Mouse (Mus musculus) left cerebral cortex, adult 2 months (tissue): Measurements from ENCODE around the gene Scyl3. TPM values are rescaled to one million over a fixed set of nuclear protein-coding genes. Genes with fewer than 3 reads are reported as not detected.

Source experiments
- DNase-seq, 2 experiments: peaks; one replicate each; pipeline ENCODE4 v3.0.0; 2021 to 2022; ENCODE audit warnings: low spot score in 2 of 2, mixed read lengths in 1 of 2; ENCODE audit errors: extremely low spot score in 1 of 2
- H3K27ac ChIP-seq: fragments of 200-600 bp; 2 replicates; pipeline ENCODE4 v1.8.1; 2022
- H3K4me3 ChIP-seq: fragments of 200-600 bp; 2 replicates; pipeline ENCODE4 v1.8.1; 2022
- CTCF ChIP-seq: fragments of 200-600 bp; IDR thresholded peaks from 2 replicates; pipeline ENCODE4 v1.8.1; 2022; ENCODE audit warnings: antibody characterized with exemption, mild to moderate bottlenecking, moderate library complexity
- intact Hi-C: fragments of 180-260 bp; cut with DNase I; formaldehyde crosslinking; loops from one replicate; pipeline ENCODE4 v1.15.1; 2025
- total RNA-seq, 2 experiments: library from RNA; stranded (reverse); gene quantifications; 2 replicates each; pipeline ENCODE4 v1.2.3; 2021

Gene Scyl3
- total RNA-seq, 2 experiments from 2014 or later = 18.9 to 26.0 TPM

DNA sequence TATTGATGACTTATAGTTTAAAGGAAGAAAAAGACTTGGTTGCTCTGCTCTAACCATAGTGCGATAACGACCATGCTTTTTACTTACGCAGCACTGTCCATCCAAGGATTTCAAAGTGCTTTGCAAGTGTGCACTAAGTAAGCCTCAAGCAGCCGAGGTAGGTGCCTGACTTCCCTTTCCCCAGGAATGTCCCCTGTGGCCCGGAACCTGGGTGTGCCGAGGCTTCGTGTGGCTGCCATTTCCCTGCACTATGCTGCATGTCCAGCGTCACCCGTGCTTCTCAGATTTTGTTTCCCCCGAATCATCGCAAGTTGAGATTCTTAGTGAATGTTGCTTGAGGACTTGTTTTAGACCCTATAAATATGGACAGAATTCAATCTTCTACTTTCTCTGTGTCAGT, 16.9 kb upstream of the Scyl3 start:
- intact Hi-C loops = loop anchor here (2.0 to 5.0 kb wide), 2 partner anchors 77 to 820 kb away; no protein-coding TSS in a partner anchor
- no peak for DNase-seq
- Histone ChIP-seq H3K4me3 (no peak overlapping the region), H3K27ac (no peak overlapping the region)
- no peak for TF ChIP-seq CTCF

DNA sequence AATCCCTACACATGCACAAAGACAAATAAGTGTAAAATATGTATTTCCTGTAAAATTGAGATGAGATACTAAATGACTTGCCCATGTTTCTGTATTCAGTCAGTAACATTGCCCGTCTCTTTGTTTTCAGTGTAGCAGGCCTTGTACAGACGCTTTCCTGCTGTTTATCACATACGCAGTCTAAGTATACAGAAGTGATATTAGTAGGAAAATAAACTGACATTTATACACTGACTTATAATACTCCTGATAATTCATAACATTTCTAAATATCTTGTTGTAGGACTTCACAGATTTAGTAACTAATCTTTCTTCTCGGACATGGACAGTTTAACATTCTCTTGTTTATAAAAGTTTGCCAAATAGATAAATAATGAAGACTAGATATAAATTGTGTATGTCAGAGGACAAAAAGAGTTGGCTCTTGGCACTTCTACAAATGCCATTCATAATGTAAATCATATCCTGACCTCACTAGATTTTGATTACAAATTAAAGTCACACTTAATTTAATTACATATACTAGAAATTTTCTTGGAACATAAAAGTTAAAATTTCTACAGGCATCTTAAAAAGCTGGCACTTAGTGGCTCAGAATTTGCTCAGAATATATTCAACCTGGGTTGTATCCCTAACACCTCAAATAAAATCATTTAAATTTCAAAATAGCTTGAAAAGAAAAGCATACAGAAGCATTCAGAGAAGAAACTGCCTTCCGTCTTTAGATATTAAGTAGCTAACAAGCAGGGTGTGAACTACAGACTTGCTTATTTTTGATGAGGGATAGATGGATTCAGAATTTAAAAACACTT, 11.3 kb upstream of the Scyl3 start:
- Histone ChIP-seq H3K4me3 (no peak overlapping the region), H3K27ac (no peak overlapping the region)
- TF ChIP-seq CTCF = no peak
- intact Hi-C loops = no loop called here
- no peak for DNase-seq

DNA sequence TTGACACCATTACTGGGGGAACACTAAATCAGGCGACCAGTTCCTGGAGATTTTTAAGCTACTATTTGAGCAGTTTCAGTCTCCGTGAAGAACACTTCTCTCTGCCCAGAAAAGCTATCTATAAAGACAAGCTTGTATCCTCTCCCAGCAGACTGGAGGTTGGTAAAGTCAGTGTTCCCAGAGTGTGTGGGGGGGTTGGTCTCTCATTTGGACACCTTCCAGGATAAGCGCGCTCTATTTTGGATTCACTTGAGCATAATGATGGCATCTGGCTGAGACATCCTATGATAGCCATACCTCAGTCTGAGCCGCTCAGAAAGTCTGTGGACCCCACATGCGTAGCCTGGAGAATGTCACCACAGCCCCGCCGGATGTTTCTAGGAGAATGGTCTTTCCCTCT, 4.8 kb upstream of the Scyl3 start:
- intact Hi-C loops = loop anchor here (5.0 kb wide), 1 partner anchor 1187 kb away; no protein-coding TSS in a partner anchor
- Histone ChIP-seq H3K4me3 (no peak overlapping the region), H3K27ac (peak overlapping the region; percentile 50)
- DNase-seq = no peak
- TF ChIP-seq CTCF = no peak

DNA sequence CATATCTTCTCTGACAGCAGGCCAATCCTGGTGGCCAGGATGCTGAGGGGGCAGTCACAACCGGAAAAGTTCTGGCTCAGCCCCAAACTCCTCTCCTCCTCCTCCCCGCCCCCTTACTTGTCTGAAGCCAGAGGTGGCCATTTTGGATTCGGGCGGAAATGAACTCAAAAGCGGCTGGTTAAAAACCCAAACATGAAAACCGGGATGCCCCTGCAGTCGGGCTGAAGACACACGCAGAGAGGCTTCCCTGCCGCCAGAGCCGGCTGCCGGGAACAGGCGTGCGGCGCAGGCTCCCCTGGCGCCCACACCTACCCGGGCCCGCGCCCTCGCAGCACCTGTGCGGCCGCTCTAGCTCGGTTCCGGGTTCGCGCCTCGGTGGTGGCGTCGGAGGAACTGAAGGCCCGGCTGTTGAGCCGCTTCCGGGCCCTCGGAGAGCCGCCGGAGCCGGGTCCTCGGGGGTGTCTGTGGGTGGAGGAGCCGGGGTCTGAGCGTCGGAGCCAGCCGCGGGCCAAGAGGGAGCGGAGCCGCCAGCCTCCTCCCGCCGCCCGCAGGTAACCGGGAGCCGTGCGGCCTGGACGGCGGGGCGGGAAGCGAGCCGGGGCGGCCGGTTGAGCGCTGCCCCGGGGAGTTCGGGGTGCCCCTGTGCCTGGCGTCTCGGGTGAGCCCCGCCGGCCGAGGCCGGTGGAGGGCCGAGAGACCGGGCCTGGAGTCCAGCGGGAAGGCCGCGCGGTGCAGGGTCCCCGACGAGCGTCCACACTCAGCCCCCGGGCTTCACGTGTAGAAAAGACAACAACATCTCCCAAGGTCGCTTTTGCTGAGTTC, 947 bp downstream of the Scyl3 start:
- H3K4me3 ChIP-seq = peak overlapping the region; percentile 89
- intact Hi-C loops = loop anchor here (2.0 kb wide), 1 partner anchor 65 kb away; the partner anchor contains the start of genes BC055324 and Mettl18
- DNase-seq = peak; percentile 85 to 86
- H3K27ac ChIP-seq = peak overlapping the region; percentile 95
- no peak for TF ChIP-seq CTCF

DNA sequence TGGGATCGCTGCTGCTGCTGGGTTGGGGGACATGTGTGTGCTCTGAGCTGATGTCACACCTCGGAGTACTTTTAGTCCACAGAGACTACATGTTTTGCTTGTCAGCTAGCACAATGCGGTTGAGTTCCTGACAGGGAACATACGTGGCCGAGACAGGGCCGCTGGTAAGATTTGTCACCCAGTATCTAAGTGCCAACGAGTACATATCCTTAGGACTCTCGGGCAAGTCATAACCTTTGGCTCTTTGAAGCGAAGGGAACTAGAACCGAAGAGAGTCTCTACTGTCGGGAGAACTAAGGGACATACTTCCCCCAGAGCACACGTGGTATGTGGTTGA, 1.5 kb downstream of the Scyl3 start:
- TF ChIP-seq CTCF = no peak
- no peak for DNase-seq
- Histone ChIP-seq H3K27ac (peak overlapping the region; percentile 95; the same call in 1 of the 2 replicates), H3K4me3 (peak overlapping the region; percentile 89)
- intact Hi-C loops = no loop called here

DNA sequence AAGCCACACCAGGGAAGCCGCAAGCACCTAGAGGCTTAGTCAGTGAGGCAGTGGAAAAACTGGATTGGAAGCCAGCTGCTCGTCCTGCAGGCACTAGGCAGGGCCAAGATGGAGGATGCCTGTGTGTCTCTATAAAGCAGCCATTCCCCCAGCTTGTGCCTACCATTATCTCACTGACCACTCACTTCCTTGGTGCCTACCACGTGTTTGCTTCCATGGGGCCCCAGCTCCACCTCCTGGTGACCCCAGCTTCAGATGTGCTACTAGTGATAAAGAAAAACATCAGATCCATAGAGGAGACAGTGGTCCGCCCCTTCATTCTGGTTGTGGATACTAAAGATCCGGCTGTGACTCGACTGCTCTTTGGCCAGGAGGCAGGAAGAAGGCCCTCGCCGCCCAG, 2.9 kb downstream of the Scyl3 start:
- H3K4me3 ChIP-seq = no peak overlapping the region
- H3K27ac ChIP-seq = no peak overlapping the region
- intact Hi-C loops = no loop called here
- DNase-seq = no peak
- TF ChIP-seq CTCF = no peak

DNA sequence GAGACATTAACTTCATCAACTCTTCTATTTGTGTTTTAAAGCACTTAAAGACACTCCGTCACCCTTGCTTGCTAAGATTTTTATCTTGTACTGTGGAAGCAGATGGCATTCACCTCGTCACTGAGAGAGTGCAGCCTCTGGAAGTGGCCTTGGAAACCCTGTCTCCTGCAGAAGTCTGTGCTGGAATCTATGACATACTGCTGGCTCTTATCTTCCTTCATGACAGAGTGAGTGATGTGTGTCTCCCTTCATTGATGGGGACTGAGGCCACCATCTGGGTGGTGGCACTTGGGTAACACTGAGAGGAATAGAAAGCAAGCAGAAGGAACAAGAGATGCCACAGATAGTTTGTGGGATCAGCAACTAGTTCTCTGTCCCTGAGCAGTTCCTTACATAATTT, 5.7 kb downstream of the Scyl3 start:
- intact Hi-C loops = no loop called here
- Histone ChIP-seq H3K27ac (no peak overlapping the region), H3K4me3 (no peak overlapping the region)
- no peak for TF ChIP-seq CTCF
- no peak for DNase-seq

DNA sequence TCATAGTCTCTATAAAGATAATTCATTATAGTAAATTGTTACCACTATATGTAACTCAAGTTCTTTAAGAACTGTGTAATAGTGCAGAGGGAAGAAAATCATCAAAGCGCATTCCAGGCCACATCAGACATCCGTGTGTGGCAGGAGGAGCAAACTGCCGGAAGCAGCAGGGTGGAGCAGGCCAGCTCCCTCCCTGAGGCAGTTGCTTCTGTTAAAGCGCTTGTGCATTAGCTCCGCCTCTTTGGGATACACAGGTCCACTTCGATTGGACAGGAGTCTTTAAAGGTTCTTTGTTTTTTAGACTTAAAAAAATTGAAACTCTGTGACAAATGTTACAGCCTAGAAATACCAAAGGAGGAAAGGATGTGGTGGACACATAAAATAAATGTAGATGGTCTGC, 13.2 kb downstream of the Scyl3 start:
- intact Hi-C loops = no loop called here
- DNase-seq = no peak
- TF ChIP-seq CTCF = no peak
- H3K4me3 ChIP-seq = no peak overlapping the region
- no peak overlapping the region for H3K27ac ChIP-seq

DNA sequence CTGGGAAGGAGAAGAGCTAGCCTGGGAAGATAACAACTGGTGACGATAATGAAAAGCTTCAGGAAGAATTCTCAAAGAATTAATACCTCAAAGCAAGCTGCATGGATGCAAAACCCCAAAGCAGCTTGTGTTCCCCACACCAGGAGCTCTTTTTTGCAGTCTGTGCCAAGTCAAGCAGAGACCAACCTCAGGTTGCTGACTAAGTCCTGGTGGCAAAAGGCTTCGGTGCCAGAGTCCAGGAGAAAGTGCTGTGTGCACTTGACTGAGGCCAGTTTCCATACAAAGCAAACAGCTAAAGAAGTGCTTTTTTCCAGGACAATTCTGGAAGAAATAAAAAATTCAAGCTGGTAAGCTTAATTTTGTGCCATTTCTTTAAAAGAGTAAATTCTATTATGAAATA, 24.5 kb downstream of the Scyl3 start:
- no peak overlapping the region for H3K27ac ChIP-seq
- no peak overlapping the region for H3K4me3 ChIP-seq
- no peak for DNase-seq
- intact Hi-C loops = no loop called here
- TF ChIP-seq CTCF = no peak

DNA sequence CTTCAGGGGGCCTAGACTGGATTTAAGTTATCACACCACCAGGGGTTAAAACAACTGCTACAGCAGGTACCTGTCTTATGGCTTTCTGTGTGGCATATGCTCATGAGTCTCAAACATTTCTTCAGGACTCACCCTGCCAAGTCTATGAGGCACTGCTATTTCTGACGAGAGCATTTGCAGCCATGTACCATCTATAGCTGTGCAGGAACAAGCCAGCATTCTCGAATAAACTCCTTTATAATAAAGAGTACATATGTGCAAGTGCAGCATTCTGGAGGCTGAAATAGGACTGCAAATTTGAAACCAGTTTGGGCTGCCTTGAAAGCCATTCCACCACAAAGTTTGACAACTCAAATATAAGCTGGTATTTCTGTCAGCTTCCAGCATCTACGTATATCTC, 29.1 kb downstream of the Scyl3 start:
- H3K4me3 ChIP-seq = no peak overlapping the region
- intact Hi-C loops = no loop called here
- TF ChIP-seq CTCF = no peak
- no peak overlapping the region; the same call in 1 of the 2 replicates for H3K27ac ChIP-seq
- DNase-seq = no peak

DNA sequence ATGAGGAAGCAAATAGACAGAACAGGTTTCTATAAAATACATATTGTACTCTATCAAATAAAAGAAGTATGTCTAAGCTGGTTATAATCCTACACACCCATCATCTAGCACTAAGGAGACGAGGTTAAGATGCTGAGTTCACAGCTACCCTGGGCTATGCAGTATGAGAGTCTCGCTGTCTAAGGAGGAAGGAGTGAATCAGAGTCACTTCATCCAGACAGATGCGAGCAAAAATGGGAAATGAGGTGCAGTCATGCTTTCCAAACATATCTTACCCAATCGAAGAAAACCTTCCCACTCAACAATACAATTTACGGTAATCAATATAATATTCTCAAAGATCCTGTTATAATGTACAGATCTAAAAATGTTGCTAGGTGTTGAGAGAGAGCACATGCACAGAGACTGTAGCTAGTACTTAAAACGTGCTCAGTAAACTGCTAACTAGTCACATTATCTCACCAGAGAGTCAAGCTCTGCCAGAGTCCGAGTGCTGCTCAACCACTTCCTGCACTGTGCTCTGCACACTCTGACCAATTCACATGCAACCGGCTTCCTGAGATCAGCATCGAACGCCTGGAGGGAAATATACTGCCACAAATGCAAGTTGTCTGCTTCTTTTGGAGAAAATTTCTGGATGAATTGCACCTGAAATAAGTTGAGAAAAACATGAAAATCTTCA, 35.2 kb downstream of the Scyl3 start:
- Histone ChIP-seq H3K27ac (no peak overlapping the region), H3K4me3 (no peak overlapping the region)
- no peak for TF ChIP-seq CTCF
- intact Hi-C loops = no loop called here
- DNase-seq = no peak

DNA sequence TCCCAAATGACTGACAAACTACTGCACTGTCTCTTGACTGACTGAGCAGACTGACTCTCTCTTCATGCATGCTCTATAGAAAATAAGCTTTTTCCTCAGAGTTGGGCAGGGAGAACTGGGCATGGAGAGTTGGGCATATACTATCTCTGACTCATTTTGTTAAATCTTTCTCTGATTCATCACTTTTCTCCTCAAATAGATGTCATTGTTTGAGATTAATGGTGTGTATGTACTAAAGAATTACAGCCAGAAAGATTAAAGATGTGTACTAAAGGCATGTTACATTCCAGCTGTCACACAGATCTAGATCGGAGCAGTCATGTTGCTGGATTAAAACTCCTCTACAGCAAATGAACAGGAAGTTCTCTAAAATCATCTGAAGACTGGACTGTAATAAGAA, 45.6 kb downstream of the Scyl3 start:
- no peak overlapping the region for H3K4me3 ChIP-seq
- intact Hi-C loops = no loop called here
- no peak for TF ChIP-seq CTCF

More for the DNA sequence above, 45.6 kb downstream of the Scyl3 start:
- H3K27ac ChIP-seq = no peak overlapping the region
- DNase-seq = no peak
